Mouse (Mus musculus) intestine, postnatal 0 days (tissue): ENCODE results near the gene Zc3h12a. TPM values are rescaled to one million over a fixed set of nuclear protein-coding genes. Genes with fewer than 3 reads are reported as not detected.
A peak's percentile ranks its signal among the peaks of the same experiment; 100 is the strongest.

Experiments used
- ATAC-seq: fragments of 200-750 bp; cut with Nextera tagmentation; 2 replicates; pipeline ENCODE4 v1.8.0; 2017; ENCODE audit warnings: mild to moderate bottlenecking, moderate TSS enrichment, moderate library complexity
- H3K27ac ChIP-seq: fragments of 300-500 bp; sonication (generic); 2 replicates; pipeline ENCODE4 v1.5.1; 2014; ENCODE audit warnings: mild to moderate bottlenecking, low read depth, low read length, moderate library complexity
- H3K27me3 ChIP-seq: fragments of 300-500 bp; sonication (generic); replicated peaks from 2 replicates; pipeline ENCODE4 v1.6.1; 2014; ENCODE audit warnings: low read length, mixed read lengths; ENCODE audit not compliant: control insufficient read depth, insufficient read depth
- H3K36me3 ChIP-seq: fragments of 300-500 bp; sonication (generic); 2 replicates; pipeline ENCODE4 v1.6.1; 2014; ENCODE audit warnings: mild to moderate bottlenecking, moderate library complexity; ENCODE audit not compliant: control insufficient read depth, insufficient read depth
- H3K4me1 ChIP-seq: fragments of 300-500 bp; sonication (generic); replicated peaks from 2 replicates; pipeline ENCODE4 v1.6.1; 2014; ENCODE audit warnings: antibody characterized with exemption, low read length, mixed read lengths; ENCODE audit not compliant: control insufficient read depth, insufficient read depth
- H3K4me2 ChIP-seq: fragments of 300-500 bp; sonication (generic); replicated peaks from 2 replicates; pipeline ENCODE4 v1.6.1; 2014; ENCODE audit warnings: low read depth, mild to moderate bottlenecking, moderate library complexity
- H3K4me3 ChIP-seq: fragments of 300-500 bp; sonication (generic); 2 replicates; pipeline ENCODE4 v1.5.1; 2014; ENCODE audit warnings: low read depth, low read length
- H3K9ac ChIP-seq: fragments of 300-500 bp; sonication (generic); 2 replicates; pipeline ENCODE4 v1.6.1; 2014; ENCODE audit warnings: mild to moderate bottlenecking, low read depth, low read length
- H3K9me3 ChIP-seq: fragments of 300-500 bp; sonication (generic); 2 replicates; pipeline ENCODE4 v1.6.1; 2016; ENCODE audit warnings: mixed run types; ENCODE audit not compliant: control insufficient read depth
- CTCF ChIP-seq: sonication (generic); IDR thresholded peaks from 2 replicates; pipeline ENCODE4 v1.5.1; 2016; ENCODE audit warnings: low read depth, mild to moderate bottlenecking, control low read depth, antibody characterized with exemption, moderate library complexity
- WGBS: fragments of 180-500 bp; shearing (Covaris S2); extraction: QIAGEN DNeasy Blood & Tissue Kit; methylation state at CpG from one replicate; pipeline ENCODE4 v1.1.7; 2014; 5-methylcytosine and 5-hydroxymethylcytosine counted together
- polyA plus RNA-seq: library from polyadenylated mRNA; unstranded; fragments of >200 nt; fragmentation: Nextera tagmentation; extraction: Ambion mirVana; gene quantifications from 2 replicates; pipeline ENCODE4 v1.2.1, GENCODE M21; 2015

Zc3h12a gene
- polyA plus RNA-seq, 1 experiment from 2014 or later, result 1.3 TPM

DNA sequence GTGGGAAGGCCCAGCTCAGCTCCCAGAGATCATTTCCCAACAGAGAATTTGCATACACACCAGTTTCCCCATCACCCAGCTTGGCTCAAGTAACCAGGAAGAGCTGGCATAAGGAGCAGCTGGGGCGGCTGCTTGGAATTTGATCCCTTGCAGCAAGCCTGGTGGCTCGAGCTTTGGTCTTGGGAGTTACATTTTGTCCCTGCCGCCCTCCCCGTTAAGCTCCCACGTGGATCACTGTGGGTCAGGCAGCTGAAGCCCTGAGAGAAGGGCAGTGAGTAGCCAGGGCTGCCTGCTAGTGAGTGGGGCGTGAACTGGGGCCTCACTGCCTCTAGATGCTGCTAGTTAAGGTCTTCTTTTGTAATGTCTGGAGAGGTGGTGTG is 11.9 kb downstream of the Zc3h12a start:
- Histone ChIP-seq H3K4me1 (peaks cover 4% of the 10 kb centered on the region; the same call in 1 of the 2 replicates), H3K4me3 (no peak overlapping the region), H3K9me3 (no peaks in the 10 kb centered on the region), H3K9ac (no peak overlapping the region), H3K27me3 (no peaks in the 10 kb centered on the region), H3K36me3 (peaks cover 24% of the 10 kb centered on the region), H3K27ac (peak overlapping the region; percentile 77), H3K4me2 (no peak overlapping the region; the same call in 1 of the 2 replicates)
- peak; percentile 84 for ATAC-seq
- WGBS, result 13% methylated on average over 6 of the region's 6 CpGs
- TF ChIP-seq CTCF, result no peak

DNA sequence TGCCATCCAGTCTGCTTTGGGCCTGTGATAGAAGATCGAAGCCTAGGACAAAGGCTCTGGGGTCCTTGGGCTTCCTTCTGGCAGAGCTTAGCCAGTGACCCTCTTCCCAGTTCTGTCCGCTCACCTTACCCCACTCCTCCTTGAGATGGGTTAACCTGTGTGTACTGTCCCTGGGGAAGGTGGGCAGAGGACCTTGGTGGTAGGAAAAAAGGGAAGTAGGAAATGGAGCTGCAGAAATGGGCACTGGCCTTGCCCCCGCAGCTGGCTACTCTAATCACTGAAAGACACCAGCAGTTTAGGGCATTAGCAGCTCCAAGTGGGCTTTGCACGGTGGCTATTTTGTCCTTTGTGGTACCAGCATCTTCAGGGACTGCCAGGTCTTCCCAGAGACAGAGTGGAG is 12.6 kb downstream of the Zc3h12a start:
- no peak for TF ChIP-seq CTCF
- WGBS, result 75% methylated on average over 4 of the region's 4 CpGs
- peaks cover 18% of the 10 kb centered on the region for H3K36me3 ChIP-seq
- H3K4me2 ChIP-seq, result peak overlapping the region; percentile 39; the same call in 1 of the 2 replicates
- 0 out of 2 replicates have a peak overlapping the region, but pooled peaks have one; percentile 4 for H3K27ac ChIP-seq
- no peak overlapping the region for H3K9ac ChIP-seq
- no peaks in the 10 kb centered on the region for H3K9me3 ChIP-seq
- H3K4me1 ChIP-seq, result peaks cover 4% of the 10 kb centered on the region; the same call in 1 of the 2 replicates
- H3K4me3 ChIP-seq, result no peak overlapping the region
- no peaks in the 10 kb centered on the region for H3K27me3 ChIP-seq
- no peak for ATAC-seq

DNA sequence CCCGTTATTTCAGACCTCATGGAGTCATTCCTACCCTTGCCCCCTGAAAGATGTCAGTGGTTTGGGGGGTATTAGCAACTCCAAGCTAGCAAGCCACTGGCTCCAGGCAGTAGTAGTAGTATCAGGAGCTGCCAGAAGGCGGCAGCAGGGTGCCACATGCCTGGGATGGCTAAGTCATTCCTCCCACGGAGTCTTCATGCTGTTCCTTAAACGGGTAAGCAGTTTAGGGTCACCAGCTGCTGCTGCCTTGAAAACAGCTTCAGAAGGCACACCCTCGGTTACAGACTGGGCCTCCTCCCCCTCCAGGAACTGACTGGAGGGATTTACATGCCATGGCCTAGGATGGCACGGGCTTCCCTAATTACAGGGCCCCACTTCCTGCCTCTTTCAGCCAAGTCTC is 13.0 kb downstream of the Zc3h12a start:
- ATAC-seq, result peak; percentile 46
- Histone ChIP-seq H3K4me2 (peak overlapping the region; percentile 39), H3K36me3 (peaks cover 13% of the 10 kb centered on the region), H3K27ac (0 out of 2 replicates have a peak overlapping the region, but pooled peaks have one; percentile 4), H3K27me3 (no peaks in the 10 kb centered on the region), H3K4me3 (no peak overlapping the region), H3K9ac (no peak overlapping the region), H3K4me1 (peaks cover 4% of the 10 kb centered on the region; the same call in 1 of the 2 replicates), H3K9me3 (no peaks in the 10 kb centered on the region)
- peak; percentile 96 for TF ChIP-seq CTCF
- 4% methylated on average over 6 of the region's 6 CpGs for WGBS

DNA sequence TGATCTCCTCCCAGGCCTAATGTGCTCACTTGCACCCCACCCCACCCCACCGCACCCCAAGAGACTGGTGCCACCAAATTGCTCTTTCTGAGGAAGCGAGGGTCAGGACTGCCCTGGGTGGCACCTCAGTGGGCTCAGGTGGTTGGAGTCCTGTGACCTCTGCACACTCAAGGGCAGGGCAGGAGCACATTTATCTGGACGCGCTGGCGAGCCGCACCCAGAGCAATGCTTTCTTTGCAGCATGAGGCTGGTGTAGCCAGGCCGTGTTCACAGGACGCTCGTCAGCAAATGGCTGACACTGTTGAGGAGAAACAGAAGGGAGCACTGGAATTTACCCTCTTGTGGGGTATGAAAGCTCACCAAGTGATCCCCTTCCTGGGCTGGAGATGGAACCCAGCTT is 22.3 kb downstream of the Zc3h12a start:
- TF ChIP-seq CTCF, result no peak

DNA sequence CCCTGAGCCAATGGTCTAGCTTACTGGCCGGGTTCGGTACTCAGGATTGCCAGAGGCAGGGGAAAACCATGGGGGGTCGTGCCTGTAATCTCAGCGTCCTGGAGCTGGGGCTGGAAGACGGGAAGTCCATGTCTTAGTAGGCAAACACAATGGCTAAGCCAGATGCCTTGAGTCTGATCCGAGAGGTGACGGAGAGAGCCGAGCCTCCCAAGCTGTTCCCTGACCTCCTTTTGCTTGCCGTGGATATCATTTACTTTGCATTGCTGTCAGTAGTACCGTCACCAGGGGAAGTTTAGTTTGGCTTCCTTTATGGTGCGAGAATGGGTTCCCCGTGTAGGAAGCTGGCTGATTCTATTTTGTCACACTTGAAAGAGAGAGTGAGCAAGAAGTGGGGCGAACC is 26.3 kb downstream of the Zc3h12a start:
- Histone ChIP-seq H3K4me1 (no peaks in the 10 kb centered on the region), H3K9me3 (no peaks in the 10 kb centered on the region), H3K9ac (no peak overlapping the region), H3K4me2 (no peak overlapping the region), H3K4me3 (no peak overlapping the region), H3K36me3 (peaks cover 31% of the 10 kb centered on the region; the same call in 1 of the 2 replicates), H3K27me3 (no peaks in the 10 kb centered on the region), H3K27ac (no peak overlapping the region)
- TF ChIP-seq CTCF, result no peak
- ATAC-seq, result no peak
- WGBS, result 82% methylated on average over 13 of the region's 13 CpGs

More for the DNA sequence above, 22.3 kb downstream of the Zc3h12a start:
- Histone ChIP-seq H3K9ac (no peak overlapping the region), H3K27ac (no peak overlapping the region), H3K4me2 (no peak overlapping the region), H3K9me3 (no peaks in the 10 kb centered on the region), H3K4me1 (no peaks in the 10 kb centered on the region), H3K27me3 (no peaks in the 10 kb centered on the region), H3K36me3 (peaks cover 34% of the 10 kb centered on the region), H3K4me3 (no peak overlapping the region)
- no peak for ATAC-seq
- WGBS, result 85% methylated on average over 9 of the region's 9 CpGs

GRCm38 (mm10) chr4:125099458-125099857 is 28.2 kb downstream of the Zc3h12a start:
- Histone ChIP-seq H3K9ac (no peak overlapping the region), H3K27ac (no peak overlapping the region), H3K9me3 (no peaks in the 10 kb centered on the region), H3K4me2 (no peak overlapping the region), H3K4me1 (no peaks in the 10 kb centered on the region), H3K4me3 (no peak overlapping the region), H3K36me3 (peaks cover 22% of the 10 kb centered on the region; the same call in 1 of the 2 replicates), H3K27me3 (no peaks in the 10 kb centered on the region)
- ATAC-seq, result peak; percentile 54; the same call in 1 of the 2 replicates
- TF ChIP-seq CTCF, result peak; percentile 99
- 9% methylated on average over 8 of the region's 8 CpGs for WGBS
